Mouse (Mus musculus): ENCODE measurements at regions not wholly inside any gene's neighbourhood (a gene's known extent, or its start where the extent isn't known, plus 50 kb on each side); places are given as distances from the start of the nearest gene placed in this dataset.

GRCm38 (mm10) chr1:57689253-57689652 is 84.7 kb upstream of the Spats2l start:
- Histone ChIP-seq H3K27me3 (ENCODE audit: control insufficient read depth, insufficient read depth, low read length) (no peaks in the 10 kb centered on the region), H3K4me3 (ENCODE audit: control insufficient read depth, low read depth, low read length) (no peak overlapping the region), H3K4me1 (ENCODE audit: control insufficient read depth, insufficient read depth, low read length) (no peaks in the 10 kb centered on the region), H3K36me3 (ENCODE audit: control insufficient read depth, insufficient read depth, low read length) (no peaks in the 10 kb centered on the region), H3K27ac (ENCODE audit: control insufficient read depth, insufficient read depth, low read depth, low read length) (no peak overlapping the region)
- TF ChIP-seq CTCF (IDR thresholded peaks at IDR 0.05; ENCODE audit: control insufficient read depth, insufficient read depth, insufficient replicate concordance, low read depth, low read length), result no peak

- Histone ChIP-seq H3K4me1 (ENCODE audit: control insufficient read depth, insufficient read depth, low read length) (no peaks in the 10 kb centered on the region), H3K36me3 (ENCODE audit: control insufficient read depth, insufficient read depth, low read length) (no peaks in the 10 kb centered on the region), H3K27me3 (ENCODE audit: control insufficient read depth, insufficient read depth, low read length) (no peaks in the 10 kb centered on the region), H3K4me3 (ENCODE audit: control insufficient read depth, low read depth, low read length) (no peak overlapping the region), H3K27ac (ENCODE audit: control insufficient read depth, insufficient read depth, low read depth, low read length) (no peak overlapping the region)
- no peak for TF ChIP-seq CTCF (IDR thresholded peaks at IDR 0.05; ENCODE audit: control insufficient read depth, insufficient read depth, insufficient replicate concordance, low read depth, low read length)
- TF ChIP-seq POLR2A (IDR thresholded peaks at IDR 0.05; ENCODE audit: control insufficient read depth, low read depth, low read length), result no peak
These were observed 66.1 kb upstream of the Spats2l start for GRCm38 (mm10) chr1:57707906-57708305.

- H3K4me1 ChIP-seq (ENCODE audit: control insufficient read depth, insufficient read depth, low read length), result no peaks in the 10 kb centered on the region
These were observed 61.0 kb upstream of the Spats2l start for GRCm38 (mm10) chr1:57712916-57713503.

GRCm38 (mm10) chr1:57717139-57717800 is 56.7 kb upstream of the Spats2l start:
- no peaks in the 10 kb centered on the region for H3K27me3 ChIP-seq (ENCODE audit: control insufficient read depth, insufficient read depth, low read length)
- H3K4me1 ChIP-seq (ENCODE audit: control insufficient read depth, insufficient read depth, low read length), result no peaks in the 10 kb centered on the region
- TF ChIP-seq CTCF (IDR thresholded peaks at IDR 0.05; ENCODE audit: control insufficient read depth, insufficient read depth, insufficient replicate concordance, low read depth, low read length) (no peak), POLR2A (IDR thresholded peaks at IDR 0.05; ENCODE audit: control insufficient read depth, low read depth, low read length) (no peak)
- H3K4me3 ChIP-seq (ENCODE audit: control insufficient read depth, low read depth, low read length), result no peak overlapping the region
- no peak overlapping the region for H3K27ac ChIP-seq (ENCODE audit: control insufficient read depth, insufficient read depth, low read depth, low read length)
- H3K36me3 ChIP-seq (ENCODE audit: control insufficient read depth, insufficient read depth, low read length), result no peaks in the 10 kb centered on the region

More at GRCm38 (mm10) chr1:57712916-57713503, 61.0 kb upstream of the Spats2l start:
- H3K27ac ChIP-seq (ENCODE audit: control insufficient read depth, insufficient read depth, low read depth, low read length), result no peak overlapping the region
- no peaks in the 10 kb centered on the region for H3K36me3 ChIP-seq (ENCODE audit: control insufficient read depth, insufficient read depth, low read length)
- no peak for TF ChIP-seq POLR2A (IDR thresholded peaks at IDR 0.05; ENCODE audit: control insufficient read depth, low read depth, low read length)
- no peak for TF ChIP-seq CTCF (IDR thresholded peaks at IDR 0.05; ENCODE audit: control insufficient read depth, insufficient read depth, insufficient replicate concordance, low read depth, low read length)
- no peak overlapping the region for H3K4me3 ChIP-seq (ENCODE audit: control insufficient read depth, low read depth, low read length)
- H3K27me3 ChIP-seq (ENCODE audit: control insufficient read depth, insufficient read depth, low read length), result no peaks in the 10 kb centered on the region

GRCm38 (mm10) chr1:57718409-57718808 is 55.6 kb upstream of the Spats2l start:
- no peak overlapping the region for H3K4me3 ChIP-seq (ENCODE audit: control insufficient read depth, low read depth, low read length)
- H3K4me1 ChIP-seq (ENCODE audit: control insufficient read depth, insufficient read depth, low read length), result no peaks in the 10 kb centered on the region
- H3K36me3 ChIP-seq (ENCODE audit: control insufficient read depth, insufficient read depth, low read length), result no peaks in the 10 kb centered on the region
- no peaks in the 10 kb centered on the region for H3K27me3 ChIP-seq (ENCODE audit: control insufficient read depth, insufficient read depth, low read length)
- no peak overlapping the region for H3K27ac ChIP-seq (ENCODE audit: control insufficient read depth, insufficient read depth, low read depth, low read length)
- TF ChIP-seq CTCF (IDR thresholded peaks at IDR 0.05; ENCODE audit: control insufficient read depth, insufficient read depth, insufficient replicate concordance, low read depth, low read length) (no peak), POLR2A (IDR thresholded peaks at IDR 0.05; ENCODE audit: control insufficient read depth, low read depth, low read length) (no peak)

Measured in testis, adult 2 months (tissue).